In genomic region chr7:106580424-106580823, GRCm38 (mm10) we compare ENCODE assay signal across 34 mouse cellular contexts.
"Had no signal": no experiment of that assay in that cellular context is flagged by ENCODE, and none has a peak within 500 bp of the region (broad histone marks: within the 10 kb centered on the region; RNA-seq: fewer than 3 reads in every experiment).

No protein-coding gene starts in this region.

- H3K9me3 ChIP-seq: heart, embryonic 10.5 days; heart, embryonic 13.5 days; heart, embryonic 15.5 days; hindbrain, embryonic 12.5 days; hindbrain, embryonic 15.5 days; kidney, embryonic 15.5 days had no signal

- H3K36me3 ChIP-seq: heart, embryonic 10.5 days; heart, embryonic 12.5 days; heart, embryonic 13.5 days; heart, embryonic 15.5 days; hindbrain, embryonic 10.5 days; hindbrain, embryonic 12.5 days; hindbrain, embryonic 13.5 days; hindbrain, embryonic 15.5 days; kidney, embryonic 15.5 days had no signal

- H3K27ac ChIP-seq: heart, adult 2 months; heart, embryonic 10.5 days; heart, embryonic 13.5 days; heart, embryonic 15.5 days; hindbrain, embryonic 10.5 days; hindbrain, embryonic 12.5 days; hindbrain, embryonic 13.5 days; hindbrain, embryonic 14.5 days; hindbrain, embryonic 15.5 days; hindbrain, postnatal 0 days; kidney, embryonic 15.5 days; kidney, postnatal 0 days; layer of hippocampus, adult 2 months had no signal

- DNase-seq: heart, adult 18-20 months; heart, adult 2 months; heart, postnatal 10 days; heart, postnatal 14 days; heart, postnatal 36 days; heart, postnatal 4 days; kidney, adult 11 months; kidney, adult 18-20 months; kidney, adult 2 months; kidney, adult 8-10 months; kidney, adult 9 months; kidney, postnatal 10 days; kidney, postnatal 14 days; kidney, postnatal 25 days; kidney, postnatal 36 days; kidney, postnatal 4 days; layer of hippocampus, adult 9-11 months; layer of hippocampus, postnatal 36 days had no signal

- ATAC-seq: hindbrain, embryonic 16.5 days; hindbrain, postnatal 0 days; inflammation-experienced regulatory T-cells, adult 6 months had no signal

- H3K9ac ChIP-seq: heart, embryonic 12.5 days; heart, embryonic 13.5 days; heart, embryonic 15.5 days; hindbrain, embryonic 12.5 days; hindbrain, embryonic 13.5 days; hindbrain, embryonic 14.5 days; hindbrain, embryonic 15.5 days; kidney, embryonic 15.5 days had no signal

- H3K4me2 ChIP-seq: heart, embryonic 11.5 days; heart, embryonic 12.5 days; heart, embryonic 13.5 days; heart, embryonic 15.5 days; hindbrain, embryonic 12.5 days; hindbrain, embryonic 13.5 days; hindbrain, embryonic 14.5 days; hindbrain, embryonic 15.5 days; kidney, embryonic 15.5 days had no signal

- H3K27me3 ChIP-seq: heart, embryonic 12.5 days; heart, embryonic 13.5 days; heart, embryonic 15.5 days; hindbrain, embryonic 12.5 days; hindbrain, embryonic 13.5 days; hindbrain, embryonic 15.5 days; kidney, embryonic 15.5 days had no signal

- H3K4me3 ChIP-seq: heart, adult 2 months; heart, embryonic 10.5 days; heart, embryonic 12.5 days; heart, embryonic 13.5 days; heart, embryonic 15.5 days; hindbrain, embryonic 10.5 days; hindbrain, embryonic 12.5 days; hindbrain, embryonic 13.5 days; hindbrain, embryonic 15.5 days; kidney, embryonic 15.5 days; layer of hippocampus, adult 2 months had no signal

- H3K4me1 ChIP-seq: heart, embryonic 10.5 days; heart, embryonic 12.5 days; heart, embryonic 13.5 days; heart, embryonic 15.5 days; hindbrain, embryonic 10.5 days; hindbrain, embryonic 12.5 days; hindbrain, embryonic 13.5 days; hindbrain, embryonic 15.5 days; kidney, embryonic 15.5 days had no signal
